Mouse (Mus musculus) B cell, adult 62 days (primary cell): ENCODE measurements around the gene Atrip. TPM values are rescaled to one million over a fixed set of nuclear protein-coding genes. Genes with fewer than 3 reads are reported as not detected.

Source experiments
- total RNA-seq: library from RNA; stranded (reverse); gene quantifications from 4 replicates; pipeline ENCODE4 v1.2.4, GENCODE M21; 2023

Gene Atrip
- total RNA-seq = 30.7 to 37.5 TPM (median 32.9 TPM) in 4 replicates

GRCm38 (mm10) chr9:109073661-109074573 lies at the start of gene Atrip:
Atrip (minus strand) TSS chr9:109074124.

GRCm38 (mm10) chr9:109095137-109095982 lies 21.4 kb upstream of the Atrip start, which contains the start of gene Plxnb1:
Plxnb1 (plus strand) TSS chr9:109095389.

GRCm38 (mm10) chr9:109082124-109082800 lies 8.3 kb upstream of the Atrip start, which contains the start of the genes Ccdc51 and Tma7:
Ccdc51 (plus strand) TSS chr9:109082493.
Tma7 (minus strand) TSS chr9:109082587.

GRCm38 (mm10) chr9:109059136-109059903 lies 14.6 kb downstream of the Atrip start, which contains the start of gene Trex1:
Trex1 (minus strand) TSS chr9:109059734.

GRCm38 (mm10) chr9:109038086-109038895 lies 35.6 kb downstream of the Atrip start, which contains the start of gene Shisa5:
Shisa5 (plus strand) TSS chr9:109038565.

Other genes starting within 250 kb of the Atrip start
- 0.06 to 0.69 TPM (median 0.46 TPM) in 3 of 4 replicates, not detected in the other for gene Celsr3, start 247.8 kb downstream of the Atrip start, total RNA-seq
- gene Slc26a6, start 220.8 kb downstream of the Atrip start, total RNA-seq = 9.5 to 13.9 TPM (median 12.9 TPM) in 4 replicates
- not detected in 4 replicates for gene Tmem89, start 159.5 kb downstream of the Atrip start, total RNA-seq
- gene Uqcrc1, start 137.5 kb downstream of the Atrip start, total RNA-seq = 157 to 191 TPM (median 166 TPM) in 4 replicates
- gene Col7a1, start 120.5 kb downstream of the Atrip start, total RNA-seq = 1.7 to 8.1 TPM (median 4.9 TPM) in 4 replicates
- gene Ucn2, start 88.1 kb downstream of the Atrip start, total RNA-seq = 0.51 to 0.85 TPM in 2 of 4 replicates, not detected in the others
- gene Pfkfb4, start 82.3 kb downstream of the Atrip start, total RNA-seq = 28.1 to 37.3 TPM (median 33.5 TPM) in 4 replicates
- gene Shisa5, start 35.6 kb downstream of the Atrip start, total RNA-seq = 1,959 to 2,110 TPM (median 1,992 TPM) in 4 replicates
- 10.8 to 15.8 TPM (median 14.9 TPM) in 4 replicates for gene Trex1, start 14.4 kb downstream of the Atrip start, total RNA-seq
- 6.0 to 10.5 TPM (median 7.1 TPM) in 4 replicates for gene Ccdc51, start 8.4 kb upstream of the Atrip start, total RNA-seq
- gene Tma7, start 8.5 kb upstream of the Atrip start, total RNA-seq = 271 to 328 TPM (median 318 TPM) in 4 replicates
- gene Plxnb1, start 21.3 kb upstream of the Atrip start, total RNA-seq = 0.12 to 0.66 TPM (median 0.36 TPM) in 4 replicates
- gene Fbxw21, start 87.9 kb upstream of the Atrip start, total RNA-seq = not detected in 4 replicates
- not detected in 4 replicates for gene Fbxw13, start 121.9 kb upstream of the Atrip start, total RNA-seq
- gene Fbxw20, start 160.6 kb upstream of the Atrip start, total RNA-seq = not detected in 4 replicates
- not detected in 4 replicates for gene Fbxw14, start 213.6 kb upstream of the Atrip start, total RNA-seq